Mouse (Mus musculus): ENCODE data around the gene Gm49336.

Gene Gm49336

GRCm38 (mm10) chr14:60251281-60252003 is at the start of gene Gm49336, which contains the start of gene Nupl1:
Gene Gm49336 (minus strand): TSS chr14:60251507.
Gene Nupl1 (minus strand): TSS chr14:60251431.
- peak; percentile 99 for DNase-seq (ENCODE audit: low read depth, low spot score)

- no peak for DNase-seq (ENCODE audit: low read depth, low spot score)
Measured at GRCm38 (mm10) chr14:60301024-60301423, 49.7 kb upstream of the Gm49336 start.

GRCm38 (mm10) chr14:60300224-60300991 is 49.1 kb upstream of the Gm49336 start:
- DNase-seq (ENCODE audit: low read depth, low spot score): no peak

GRCm38 (mm10) chr14:60295531-60295930 is 44.2 kb upstream of the Gm49336 start:
- no peak for DNase-seq (ENCODE audit: low read depth, low spot score)

- DNase-seq (ENCODE audit: low read depth, low spot score): no peak
Measured at GRCm38 (mm10) chr14:60290363-60290762, 39.1 kb upstream of the Gm49336 start.

GRCm38 (mm10) chr14:60286194-60286863 is 35.0 kb upstream of the Gm49336 start:
- DNase-seq (ENCODE audit: low read depth, low spot score): no peak

- DNase-seq (ENCODE audit: low read depth, low spot score): no peak
Measured at GRCm38 (mm10) chr14:60275301-60276276, 24.3 kb upstream of the Gm49336 start.

GRCm38 (mm10) chr14:60273346-60273745 is 22.0 kb upstream of the Gm49336 start:
- no peak for DNase-seq (ENCODE audit: low read depth, low spot score)

GRCm38 (mm10) chr14:60269333-60269732 is 18.0 kb upstream of the Gm49336 start:
- no peak for DNase-seq (ENCODE audit: low read depth, low spot score)

GRCm38 (mm10) chr14:60264990-60265876 is 13.9 kb upstream of the Gm49336 start, which contains the start of gene Mtmr6:
Gene Mtmr6 (plus strand): TSS chr14:60265228.
- DNase-seq (ENCODE audit: low read depth, low spot score): peak; percentile 99

- no peak for DNase-seq (ENCODE audit: low read depth, low spot score)
Measured at GRCm38 (mm10) chr14:60262316-60262715, 11.0 kb upstream of the Gm49336 start.

GRCm38 (mm10) chr14:60257851-60258250 is 6.5 kb upstream of the Gm49336 start:
- no peak for DNase-seq (ENCODE audit: low read depth, low spot score)

GRCm38 (mm10) chr14:60257101-60257500 is 5.8 kb upstream of the Gm49336 start:
- DNase-seq (ENCODE audit: low read depth, low spot score): no peak

GRCm38 (mm10) chr14:60256356-60256755 is 5.0 kb upstream of the Gm49336 start:
- peak; percentile 20 for DNase-seq (ENCODE audit: low read depth, low spot score)

- no peak for DNase-seq (ENCODE audit: low read depth, low spot score)
Measured at GRCm38 (mm10) chr14:60254774-60255173, 3.5 kb upstream of the Gm49336 start.

GRCm38 (mm10) chr14:60253466-60253865 is 2.2 kb upstream of the Gm49336 start:
- DNase-seq (ENCODE audit: low read depth, low spot score): no peak

GRCm38 (mm10) chr14:60252004-60253000 is 995 bp upstream of the Gm49336 start:
- DNase-seq (ENCODE audit: low read depth, low spot score): peak; percentile 29

GRCm38 (mm10) chr14:60250879-60251278 is 428 bp downstream of the Gm49336 start:
- DNase-seq (ENCODE audit: low read depth, low spot score): peak; percentile 29

- DNase-seq (ENCODE audit: low read depth, low spot score): peak; percentile 20
Measured at GRCm38 (mm10) chr14:60250366-60250765, 941 bp downstream of the Gm49336 start.

Data from 3T3-L1 (cell line).